Mouse (Mus musculus) cortical plate, adult 2 months (tissue): ENCODE measurements at regions not wholly inside any gene's neighbourhood (a gene's known extent, or its start where the extent isn't known, plus 50 kb on each side); places are given as distances from the start of the nearest gene placed in this dataset.

Experiments used
- CTCF ChIP-seq: fragments of 200-500 bp; IDR thresholded peaks from 2 replicates; pipeline ENCODE4 v1.5.1; 2011; ENCODE audit warnings: mild to moderate bottlenecking, control low read depth, low read length; ENCODE audit not compliant: insufficient read depth; ENCODE audit errors: extremely low read depth
- POLR2A ChIP-seq: fragments of 200-500 bp; IDR thresholded peaks from 2 replicates; pipeline ENCODE4 v1.6.1; 2011; ENCODE audit warnings: mild to moderate bottlenecking, low read length, control low read depth; ENCODE audit not compliant: insufficient read depth; ENCODE audit errors: extremely low read depth

DNA sequence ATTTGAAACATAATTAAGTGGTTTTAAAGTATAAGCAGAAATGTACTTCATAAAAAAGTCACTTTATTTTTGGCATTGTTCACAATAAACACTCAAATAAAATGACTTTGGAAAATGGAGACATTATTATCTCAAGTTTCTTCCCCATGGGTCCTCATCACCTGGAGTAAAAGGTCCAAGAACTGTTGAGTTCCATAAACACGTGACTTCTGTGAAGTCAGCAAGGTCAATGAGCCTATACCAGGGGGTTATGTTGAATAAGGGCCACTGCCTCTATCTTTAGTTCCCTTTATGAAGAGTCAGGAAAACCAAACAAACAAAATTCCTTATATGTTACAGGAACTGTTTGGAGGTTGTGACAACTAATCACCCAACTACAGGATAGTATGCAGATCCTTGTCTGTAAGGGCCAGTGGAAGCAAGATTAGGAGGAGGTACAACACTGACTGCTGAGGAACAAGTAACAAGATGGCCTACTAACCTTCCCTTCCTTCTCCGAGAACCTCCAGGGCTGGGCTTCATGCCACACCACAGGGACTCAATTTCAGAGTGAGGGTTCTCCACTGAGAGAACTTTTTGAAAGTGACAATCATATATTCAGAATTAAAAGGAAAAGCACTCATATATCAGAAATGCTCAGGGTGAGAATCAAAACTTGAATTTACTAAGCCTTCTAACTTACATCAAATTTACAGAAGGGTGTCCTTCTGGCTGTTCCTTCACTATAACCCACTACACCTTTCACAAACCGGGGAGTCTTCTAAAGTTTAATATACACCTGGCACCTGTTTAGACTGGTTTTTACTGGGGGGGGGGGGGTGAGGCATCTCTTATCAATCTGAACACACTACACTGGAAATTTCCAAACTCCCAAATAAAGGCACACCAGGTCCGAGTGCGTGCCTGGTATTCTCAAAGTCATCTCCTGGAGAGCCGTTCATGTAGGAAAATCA is 1860.5 kb upstream of the Lrrc6 start:
- no peak for TF ChIP-seq POLR2A
- TF ChIP-seq CTCF = no peak
